Mouse (Mus musculus): Measurements from ENCODE around the gene Ndufaf8. TPM values are rescaled to one million over a fixed set of nuclear protein-coding genes. Genes with fewer than 3 reads are reported as not detected.

Ndufaf8 gene
- polyA plus RNA-seq, 1 experiment = 21.1 TPM

- H3K27ac ChIP-seq (ENCODE audit: insufficient read depth, low read depth, low read length) = no peak overlapping the region
- no peak overlapping the region for H3K4me3 ChIP-seq (ENCODE audit: insufficient read depth, low read length)
- TF ChIP-seq POLR2A (IDR thresholded peaks at IDR 0.05; ENCODE audit: borderline replicate concordance, low read depth, low read length) (no peak), CTCF (IDR thresholded peaks at IDR 0.05; ENCODE audit: low read depth, low read length) (no peak)
- H3K4me1 ChIP-seq (ENCODE audit: control insufficient read depth, insufficient read depth, low read length) = no peaks in the 10 kb centered on the region
These were observed 11.8 kb downstream of the Ndufaf8 start for GRCm38 (mm10) chr11:120110554-120110953.

DNA sequence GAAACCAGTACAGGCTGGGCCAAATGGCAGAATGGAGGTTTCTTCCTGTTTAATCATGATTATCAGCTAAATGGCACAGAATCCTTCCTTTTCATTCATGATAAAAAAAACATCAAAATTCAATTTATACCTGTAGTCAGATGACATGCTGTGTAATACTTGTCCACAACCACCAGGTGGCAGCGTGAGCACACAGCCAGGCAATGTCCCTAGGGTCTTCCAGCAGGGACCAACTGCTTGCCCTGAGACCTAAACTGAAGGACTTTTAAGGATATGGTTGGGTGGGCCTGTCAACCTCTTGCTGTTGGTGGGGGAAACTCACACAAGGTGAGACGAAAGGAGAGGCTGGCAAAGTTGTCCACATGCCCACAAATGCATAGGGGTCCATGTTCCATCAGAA lies 12.3 kb downstream of the Ndufaf8 start:
- Histone ChIP-seq H3K4me1 (ENCODE audit: control insufficient read depth, insufficient read depth, low read length) (no peaks in the 10 kb centered on the region), H3K27ac (ENCODE audit: insufficient read depth, low read depth, low read length) (no peak overlapping the region), H3K4me3 (ENCODE audit: insufficient read depth, low read length) (no peak overlapping the region)
- no peak for TF ChIP-seq POLR2A (IDR thresholded peaks at IDR 0.05; ENCODE audit: borderline replicate concordance, low read depth, low read length)
- peak; percentile 96 for TF ChIP-seq CTCF (IDR thresholded peaks at IDR 0.05; ENCODE audit: low read depth, low read length)

- H3K27ac ChIP-seq (ENCODE audit: insufficient read depth, low read depth, low read length) = no peak overlapping the region
- TF ChIP-seq POLR2A (IDR thresholded peaks at IDR 0.05; ENCODE audit: borderline replicate concordance, low read depth, low read length) (no peak), CTCF (IDR thresholded peaks at IDR 0.05; ENCODE audit: low read depth, low read length) (no peak)
These were observed 13.4 kb downstream of the Ndufaf8 start for GRCm38 (mm10) chr11:120112136-120112535.

DNA sequence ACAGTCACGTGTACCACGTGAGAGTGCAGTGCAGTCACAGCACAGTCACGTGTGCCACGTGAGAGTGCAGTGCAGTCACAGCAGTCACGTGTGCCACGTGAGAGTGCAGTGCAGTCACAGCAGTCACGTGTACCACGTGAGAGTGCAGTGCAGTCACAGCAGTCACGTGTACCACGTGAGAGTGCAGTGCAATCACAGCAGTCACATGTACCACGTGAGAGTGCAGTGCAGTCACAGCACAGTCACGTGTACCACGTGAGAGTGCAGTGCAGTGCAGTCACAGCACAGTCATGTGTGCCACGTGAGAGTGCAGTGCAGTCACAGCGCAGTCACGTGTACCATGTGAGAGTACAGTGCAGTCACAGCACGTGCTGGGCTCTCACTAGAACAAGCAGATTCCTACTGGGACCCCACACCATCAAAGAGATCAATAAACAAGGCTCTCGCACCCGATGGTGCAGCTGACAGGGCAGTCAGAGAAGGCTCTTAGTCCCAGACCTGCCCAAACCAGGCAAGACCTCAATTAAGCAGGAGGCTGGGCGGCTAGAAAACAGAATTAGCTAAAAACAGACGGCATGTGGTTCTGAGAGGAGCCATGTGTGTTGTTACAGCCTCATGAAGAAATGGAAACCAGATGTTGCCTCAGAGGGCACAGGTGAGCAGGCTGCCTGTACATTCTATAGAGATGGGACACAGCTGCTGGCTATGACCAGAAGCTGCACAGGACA lies 15.9 kb downstream of the Ndufaf8 start:
- no peak overlapping the region for H3K4me3 ChIP-seq (ENCODE audit: insufficient read depth, low read length)

More at GRCm38 (mm10) chr11:120112136-120112535, 13.4 kb downstream of the Ndufaf8 start:
- Histone ChIP-seq H3K4me1 (ENCODE audit: control insufficient read depth, insufficient read depth, low read length) (no peaks in the 10 kb centered on the region), H3K4me3 (ENCODE audit: insufficient read depth, low read length) (no peak overlapping the region)

GRCm38 (mm10) chr11:120117626-120118025 lies 18.9 kb downstream of the Ndufaf8 start:
- Histone ChIP-seq H3K4me3 (ENCODE audit: insufficient read depth, low read length) (no peak overlapping the region), H3K4me1 (ENCODE audit: control insufficient read depth, insufficient read depth, low read length) (no peaks in the 10 kb centered on the region), H3K27ac (ENCODE audit: insufficient read depth, low read depth, low read length) (no peak overlapping the region)
- TF ChIP-seq CTCF (IDR thresholded peaks at IDR 0.05; ENCODE audit: low read depth, low read length) (no peak), POLR2A (IDR thresholded peaks at IDR 0.05; ENCODE audit: borderline replicate concordance, low read depth, low read length) (no peak)

More for the DNA sequence above, 15.9 kb downstream of the Ndufaf8 start:
- Histone ChIP-seq H3K27ac (ENCODE audit: insufficient read depth, low read depth, low read length) (no peak overlapping the region), H3K4me1 (ENCODE audit: control insufficient read depth, insufficient read depth, low read length) (no peaks in the 10 kb centered on the region)
- TF ChIP-seq POLR2A (IDR thresholded peaks at IDR 0.05; ENCODE audit: borderline replicate concordance, low read depth, low read length) (no peak), CTCF (IDR thresholded peaks at IDR 0.05; ENCODE audit: low read depth, low read length) (no peak)

DNA sequence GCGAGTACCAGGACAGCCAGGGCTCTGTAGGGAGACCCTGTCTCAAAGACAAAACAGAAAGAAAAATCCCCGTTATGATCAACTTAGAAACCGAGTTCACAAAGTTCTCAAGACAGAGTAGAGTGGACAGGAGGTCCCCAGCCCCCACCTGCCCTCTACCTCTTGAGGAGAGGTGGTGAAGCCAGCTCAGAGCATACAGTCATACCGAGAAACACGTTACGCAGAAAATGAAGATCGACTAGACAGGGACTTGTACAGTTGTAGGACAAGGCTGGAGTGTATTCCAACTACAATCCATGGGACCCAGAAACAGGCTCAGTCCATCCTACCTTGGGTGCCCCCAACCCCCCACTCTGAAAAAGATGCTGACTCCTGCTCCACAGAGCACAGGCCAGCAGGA lies 20.4 kb downstream of the Ndufaf8 start:
- H3K4me1 ChIP-seq (ENCODE audit: control insufficient read depth, insufficient read depth, low read length) = no peaks in the 10 kb centered on the region
- H3K27ac ChIP-seq (ENCODE audit: insufficient read depth, low read depth, low read length) = no peak overlapping the region
- no peak overlapping the region for H3K4me3 ChIP-seq (ENCODE audit: insufficient read depth, low read length)
- no peak for TF ChIP-seq CTCF (IDR thresholded peaks at IDR 0.05; ENCODE audit: low read depth, low read length)
- TF ChIP-seq POLR2A (IDR thresholded peaks at IDR 0.05; ENCODE audit: borderline replicate concordance, low read depth, low read length) = no peak

DNA sequence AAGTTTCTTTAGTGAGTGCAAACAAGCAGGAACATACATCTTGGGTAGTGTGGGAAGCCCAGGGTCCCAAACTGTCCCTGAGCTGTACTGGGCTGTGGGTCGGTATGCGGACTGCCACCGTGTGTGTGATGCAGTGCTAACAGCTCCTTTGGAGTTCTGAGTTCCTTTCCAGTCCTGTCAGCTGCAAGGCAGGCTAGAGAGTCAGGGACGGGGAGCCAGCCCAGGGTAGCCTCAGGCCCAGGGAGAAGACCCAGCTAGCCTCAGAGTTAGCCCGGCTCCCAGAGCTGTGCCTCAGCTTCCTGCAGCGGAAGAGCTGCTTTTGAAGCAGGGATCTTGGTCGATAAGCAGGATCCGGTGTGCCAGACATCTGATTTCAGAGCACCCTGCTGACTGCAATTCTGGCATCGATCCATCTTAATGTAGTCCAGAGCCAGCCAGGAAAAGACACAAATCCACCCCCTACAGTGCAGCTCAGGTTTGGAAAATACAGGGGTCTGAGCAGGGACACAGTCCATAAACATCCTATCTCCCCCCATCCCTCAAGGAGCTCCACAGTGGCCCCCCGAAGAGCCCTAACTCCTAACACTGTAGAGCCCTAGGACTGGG lies 21.3 kb downstream of the Ndufaf8 start:
- Histone ChIP-seq H3K27ac (ENCODE audit: insufficient read depth, low read depth, low read length) (no peak overlapping the region), H3K4me3 (ENCODE audit: insufficient read depth, low read length) (no peak overlapping the region), H3K4me1 (ENCODE audit: control insufficient read depth, insufficient read depth, low read length) (no peaks in the 10 kb centered on the region)
- TF ChIP-seq CTCF (IDR thresholded peaks at IDR 0.05; ENCODE audit: low read depth, low read length) = no peak
- no peak for TF ChIP-seq POLR2A (IDR thresholded peaks at IDR 0.05; ENCODE audit: borderline replicate concordance, low read depth, low read length)

- Histone ChIP-seq H3K27ac (ENCODE audit: insufficient read depth, low read depth, low read length) (no peak overlapping the region), H3K4me1 (ENCODE audit: control insufficient read depth, insufficient read depth, low read length) (no peaks in the 10 kb centered on the region), H3K4me3 (ENCODE audit: insufficient read depth, low read length) (no peak overlapping the region)
- no peak for TF ChIP-seq POLR2A (IDR thresholded peaks at IDR 0.05; ENCODE audit: borderline replicate concordance, low read depth, low read length)
- peak; percentile 30; the same call in 1 of the 2 replicates for TF ChIP-seq CTCF (IDR thresholded peaks at IDR 0.05; ENCODE audit: low read depth, low read length)
These were observed 22.1 kb downstream of the Ndufaf8 start for GRCm38 (mm10) chr11:120120642-120121420.

- TF ChIP-seq POLR2A (IDR thresholded peaks at IDR 0.05; ENCODE audit: borderline replicate concordance, low read depth, low read length) = no peak
- no peak for TF ChIP-seq CTCF (IDR thresholded peaks at IDR 0.05; ENCODE audit: low read depth, low read length)
- Histone ChIP-seq H3K4me3 (ENCODE audit: insufficient read depth, low read length) (no peak overlapping the region), H3K27ac (ENCODE audit: insufficient read depth, low read depth, low read length) (no peak overlapping the region), H3K4me1 (ENCODE audit: control insufficient read depth, insufficient read depth, low read length) (no peaks in the 10 kb centered on the region)
These were observed 23.4 kb downstream of the Ndufaf8 start for GRCm38 (mm10) chr11:120122126-120122525.
